Mouse (Mus musculus) kidney, embryonic 15.5 days (tissue): ENCODE data around the gene Supt6. TPM values are rescaled to one million over a fixed set of nuclear protein-coding genes. Genes with fewer than 3 reads are reported as not detected.
A peak's percentile ranks its signal among the peaks of the same experiment; 100 is the strongest.
"Not testable (repeated sequence)": the region's sequence is repeated elsewhere in the genome, so short reads cannot be mapped to it uniquely, and the experiment has no call there.

ENCODE experiments used
- ATAC-seq: fragments of 200-750 bp; cut with Nextera tagmentation; replicated peaks from 2 replicates; pipeline ENCODE4 v1.8.0; 2017; ENCODE audit warnings: moderate TSS enrichment; ENCODE audit not compliant: low FRiP score
- H3K27ac ChIP-seq: fragments of 300-500 bp; sonication (generic); 2 replicates; pipeline ENCODE4 v1.5.1; 2015; ENCODE audit warnings: mild to moderate bottlenecking, inconsistent platforms
- H3K27me3 ChIP-seq: fragments of 300-500 bp; sonication (generic); 2 replicates; pipeline ENCODE4 v1.6.1; 2015; ENCODE audit warnings: inconsistent platforms
- H3K36me3 ChIP-seq: fragments of 300-500 bp; sonication (generic); 2 replicates; pipeline ENCODE4 v1.6.1; 2015; ENCODE audit warnings: inconsistent platforms
- H3K4me1 ChIP-seq: fragments of 300-500 bp; sonication (generic); 2 replicates; pipeline ENCODE4 v1.6.1; 2015; ENCODE audit warnings: inconsistent platforms
- H3K4me2 ChIP-seq: fragments of 300-500 bp; sonication (generic); 2 replicates; pipeline ENCODE4 v1.6.1; 2015; ENCODE audit warnings: moderate library complexity, mild to moderate bottlenecking, inconsistent platforms
- H3K4me3 ChIP-seq: fragments of 300-500 bp; sonication (generic); replicated peaks from 2 replicates; pipeline ENCODE4 v1.5.1; 2015; ENCODE audit warnings: mild to moderate bottlenecking, inconsistent platforms
- H3K9ac ChIP-seq: fragments of 300-500 bp; sonication (generic); 2 replicates; pipeline ENCODE4 v1.6.1; 2015; ENCODE audit warnings: mild to moderate bottlenecking, inconsistent platforms
- H3K9me3 ChIP-seq: fragments of 300-500 bp; sonication (generic); replicated peaks from 2 replicates; pipeline ENCODE4 v1.6.1; 2016; ENCODE audit warnings: inconsistent platforms
- WGBS: fragments of 180-500 bp; shearing (Covaris S2); methylation state at CpG from one replicate; pipeline ENCODE4 v1.1.7; 2015; ENCODE audit warnings: mixed read lengths; 5-methylcytosine and 5-hydroxymethylcytosine counted together
- polyA plus RNA-seq: library from polyadenylated mRNA; unstranded; fragments of >200 nt; fragmentation: Nextera tagmentation; extraction: Ambion mirVana; gene quantifications from 2 replicates; pipeline ENCODE4 v1.2.1, GENCODE M21; 2015

Supt6 gene
- polyA plus RNA-seq, 1 experiment from 2014 or later: 29.4 TPM

- peak overlapping the region; percentile 76 for H3K4me3 ChIP-seq
- WGBS: 50% methylated on average over 6 of the region's 6 CpGs
- peak overlapping the region; percentile 94; the same call in 1 of the 2 replicates for H3K9ac ChIP-seq
- peaks cover 30% of the 10 kb centered on the region for H3K4me1 ChIP-seq
- peak overlapping the region; percentile 72 for H3K4me2 ChIP-seq
- H3K27ac ChIP-seq: peak overlapping the region; percentile 99
- ATAC-seq: no peak
- no peaks in the 10 kb centered on the region for H3K27me3 ChIP-seq
- no peaks in the 10 kb centered on the region for H3K9me3 ChIP-seq
- peaks cover 33% of the 10 kb centered on the region for H3K36me3 ChIP-seq
These were observed 55.7 kb downstream of the Supt6 start for GRCm38 (mm10) chr11:78190041-78190440.

GRCm38 (mm10) chr11:78189234-78190040 is 56.4 kb downstream of the Supt6 start:
- Histone ChIP-seq H3K36me3 (peaks cover 33% of the 10 kb centered on the region), H3K9ac (peak overlapping the region; percentile 94), H3K27me3 (no peaks in the 10 kb centered on the region), H3K9me3 (no peaks in the 10 kb centered on the region), H3K4me3 (peak overlapping the region; percentile 76), H3K4me1 (peaks cover 24% of the 10 kb centered on the region), H3K27ac (peak overlapping the region; percentile 99), H3K4me2 (peak overlapping the region; percentile 72)
- peak; percentile 91 for ATAC-seq
- WGBS: under 1% methylated on average over 42 of the region's 42 CpGs

- ATAC-seq: peak; percentile 84
- H3K27me3 ChIP-seq: no peaks in the 10 kb centered on the region
- peak within 1 kb of the TSS; percentile 76 for H3K4me3 ChIP-seq
- peaks cover 31% of the 10 kb centered on the region for H3K36me3 ChIP-seq
- no peaks in the 10 kb centered on the region for H3K9me3 ChIP-seq
- H3K4me1 ChIP-seq: peaks cover 27% of the 10 kb centered on the region
- peak within 1 kb of the TSS; percentile 99 for H3K27ac ChIP-seq
- H3K9ac ChIP-seq: peak within 1 kb of the TSS; percentile 94
- WGBS: under 1% methylated on average over 74 of the region's 80 CpGs
- peak within 1 kb of the TSS; percentile 72 for H3K4me2 ChIP-seq
These were observed 57.2 kb downstream of the Supt6 start, which contains the start of gene Rab34 for GRCm38 (mm10) chr11:78188331-78189233. Gene Rab34, plus strand, starts transcription at chr11:78188430.

- peaks cover 30% of the 10 kb centered on the region for H3K36me3 ChIP-seq
- peaks cover 39% of the 10 kb centered on the region for H3K4me1 ChIP-seq
- not testable (repeated sequence) for H3K4me3 ChIP-seq, H3K4me2 ChIP-seq, H3K9me3 ChIP-seq, H3K9ac ChIP-seq, H3K27ac ChIP-seq, H3K27me3 ChIP-seq, ATAC-seq
- 95% methylated on average over 6 of the region's 6 CpGs for WGBS
These were observed 61.1 kb downstream of the Supt6 start for GRCm38 (mm10) chr11:78184702-78185101.

GRCm38 (mm10) chr11:78183884-78184514 is 61.8 kb downstream of the Supt6 start:
- H3K27me3 ChIP-seq: no peaks in the 10 kb centered on the region
- ATAC-seq: no peak
- H3K36me3 ChIP-seq: peaks cover 32% of the 10 kb centered on the region
- peak overlapping the region; percentile 95 for H3K4me3 ChIP-seq
- peak overlapping the region; percentile 96 for H3K27ac ChIP-seq
- H3K4me2 ChIP-seq: peak overlapping the region; percentile 94
- H3K4me1 ChIP-seq: peaks cover 44% of the 10 kb centered on the region
- H3K9me3 ChIP-seq: no peaks in the 10 kb centered on the region
- 0 out of 2 replicates have a peak overlapping the region, but pooled peaks have one; percentile 97 for H3K9ac ChIP-seq
- 49% methylated on average over 10 of the region's 10 CpGs for WGBS

- peak; percentile 83 for ATAC-seq
- H3K27ac ChIP-seq: peak within 1 kb of the TSS; percentile 96
- under 1% methylated on average over 38 of the region's 38 CpGs for WGBS
These were observed 62.6 kb downstream of the Supt6 start, which contains the start of gene Rpl23a for GRCm38 (mm10) chr11:78182961-78183844. Gene Rpl23a, minus strand, starts transcription at chr11:78183584.

GRCm38 (mm10) chr11:78182450-78182849 is 63.3 kb downstream of the Supt6 start:
- Histone ChIP-seq H3K27ac (peak overlapping the region; percentile 96), H3K4me2 (peak overlapping the region; percentile 94), H3K9me3 (no peaks in the 10 kb centered on the region), H3K36me3 (peaks cover 32% of the 10 kb centered on the region), H3K4me3 (peak overlapping the region; percentile 95), H3K27me3 (no peaks in the 10 kb centered on the region), H3K4me1 (peaks cover 53% of the 10 kb centered on the region), H3K9ac (peak overlapping the region; percentile 97)
- ATAC-seq: no peak
- WGBS: 6% methylated on average over 7 of the region's 7 CpGs

More at GRCm38 (mm10) chr11:78182961-78183844, 62.6 kb downstream of the Supt6 start, which contains the start of gene Rpl23a:
- Histone ChIP-seq H3K36me3 (peaks cover 32% of the 10 kb centered on the region), H3K4me2 (peak within 1 kb of the TSS; percentile 94), H3K4me1 (peaks cover 50% of the 10 kb centered on the region), H3K9ac (peak within 1 kb of the TSS; percentile 97), H3K27me3 (no peaks in the 10 kb centered on the region), H3K9me3 (no peaks in the 10 kb centered on the region), H3K4me3 (peak within 1 kb of the TSS; percentile 95)

GRCm38 (mm10) chr11:78181830-78182357 is 63.9 kb downstream of the Supt6 start:
- no peak overlapping the region for H3K27ac ChIP-seq
- H3K4me3 ChIP-seq: peak overlapping the region; percentile 95
- peaks cover 32% of the 10 kb centered on the region for H3K36me3 ChIP-seq
- peak overlapping the region; percentile 94 for H3K4me2 ChIP-seq
- no peak for ATAC-seq
- WGBS: 39% methylated on average over 2 of the region's 2 CpGs
- H3K4me1 ChIP-seq: peaks cover 58% of the 10 kb centered on the region
- H3K27me3 ChIP-seq: no peaks in the 10 kb centered on the region
- peak overlapping the region; percentile 97 for H3K9ac ChIP-seq
- H3K9me3 ChIP-seq: no peaks in the 10 kb centered on the region

GRCm38 (mm10) chr11:78180081-78180761 is 65.6 kb downstream of the Supt6 start:
- H3K36me3 ChIP-seq: peaks cover 32% of the 10 kb centered on the region
- no peak for ATAC-seq
- H3K9me3 ChIP-seq: no peaks in the 10 kb centered on the region
- H3K4me2 ChIP-seq: peak overlapping the region; percentile 94
- 70% methylated on average over 6 of the region's 6 CpGs for WGBS
- peak overlapping the region; percentile 99 for H3K27ac ChIP-seq
- H3K9ac ChIP-seq: peak overlapping the region; percentile 12; the same call in 1 of the 2 replicates
- peak overlapping the region; percentile 66 for H3K4me3 ChIP-seq
- H3K4me1 ChIP-seq: peaks cover 65% of the 10 kb centered on the region
- no peaks in the 10 kb centered on the region for H3K27me3 ChIP-seq

GRCm38 (mm10) chr11:78179438-78179999 is 66.3 kb downstream of the Supt6 start:
- Histone ChIP-seq H3K4me2 (peak overlapping the region; percentile 94), H3K27me3 (no peaks in the 10 kb centered on the region), H3K27ac (peak overlapping the region; percentile 99), H3K36me3 (peaks cover 32% of the 10 kb centered on the region), H3K9me3 (no peaks in the 10 kb centered on the region), H3K9ac (peak overlapping the region; percentile 81; the same call in 1 of the 2 replicates), H3K4me1 (peaks cover 66% of the 10 kb centered on the region), H3K4me3 (peak overlapping the region; percentile 66)
- no peak for ATAC-seq
- WGBS: 24% methylated on average over 8 of the region's 8 CpGs
